Mouse (Mus musculus) embryonic facial prominence, embryonic 12.5 days (tissue): Measurements from ENCODE around the gene Ralgps1. TPM values are rescaled to one million over a fixed set of nuclear protein-coding genes. Genes with fewer than 3 reads are reported as not detected.
"Not testable (repeated sequence)": the region's sequence is repeated elsewhere in the genome, so short reads cannot be mapped to it uniquely, and the experiment has no call there.

Experiments
- ATAC-seq: fragments of 200-750 bp; cut with Nextera tagmentation; 2 replicates; pipeline ENCODE4 v1.8.0; 2017; ENCODE audit not compliant: insufficient number of reproducible peaks, insufficient read depth, low FRiP score, low TSS enrichment
- H3K27ac ChIP-seq: fragments of 300-500 bp; sonication (generic); 2 replicates; pipeline ENCODE4 v1.5.1; 2016; ENCODE audit warnings: mild to moderate bottlenecking
- H3K27me3 ChIP-seq: fragments of 300-500 bp; sonication (generic); 2 replicates; pipeline ENCODE4 v1.6.1; 2016; ENCODE audit warnings: mild to moderate bottlenecking, moderate library complexity
- H3K36me3 ChIP-seq: fragments of 300-500 bp; sonication (generic); 2 replicates; pipeline ENCODE4 v1.6.1; 2016; ENCODE audit warnings: mild to moderate bottlenecking
- H3K4me1 ChIP-seq: fragments of 300-500 bp; sonication (generic); 2 replicates; pipeline ENCODE4 v1.6.1; 2016
- H3K4me2 ChIP-seq: fragments of 300-500 bp; sonication (generic); replicated peaks from 2 replicates; pipeline ENCODE4 v1.6.1; 2016; ENCODE audit warnings: mild to moderate bottlenecking, moderate library complexity
- H3K4me3 ChIP-seq: fragments of 300-500 bp; sonication (generic); 2 replicates; pipeline ENCODE4 v1.5.1; 2016; ENCODE audit warnings: mild to moderate bottlenecking
- H3K9ac ChIP-seq: fragments of 300-500 bp; sonication (generic); 2 replicates; pipeline ENCODE4 v1.6.1; 2016; ENCODE audit warnings: mild to moderate bottlenecking, moderate library complexity
- H3K9me3 ChIP-seq: fragments of 300-500 bp; sonication (generic); 2 replicates; pipeline ENCODE4 v1.6.1; 2016; ENCODE audit warnings: mild to moderate bottlenecking, moderate library complexity
- WGBS: fragments of 180-500 bp; shearing (Covaris S2); methylation state at CpG from one replicate; pipeline ENCODE4 v1.1.7; 2016; 5-methylcytosine and 5-hydroxymethylcytosine counted together
- polyA plus RNA-seq: library from polyadenylated mRNA; unstranded; fragments of >200 nt; fragmentation: Nextera tagmentation; extraction: Ambion mirVana; gene quantifications from 2 replicates; pipeline ENCODE4 v1.2.1, GENCODE M21; 2016

Ralgps1 gene
- polyA plus RNA-seq, 1 experiment from 2014 or later: 4.8 TPM

DNA sequence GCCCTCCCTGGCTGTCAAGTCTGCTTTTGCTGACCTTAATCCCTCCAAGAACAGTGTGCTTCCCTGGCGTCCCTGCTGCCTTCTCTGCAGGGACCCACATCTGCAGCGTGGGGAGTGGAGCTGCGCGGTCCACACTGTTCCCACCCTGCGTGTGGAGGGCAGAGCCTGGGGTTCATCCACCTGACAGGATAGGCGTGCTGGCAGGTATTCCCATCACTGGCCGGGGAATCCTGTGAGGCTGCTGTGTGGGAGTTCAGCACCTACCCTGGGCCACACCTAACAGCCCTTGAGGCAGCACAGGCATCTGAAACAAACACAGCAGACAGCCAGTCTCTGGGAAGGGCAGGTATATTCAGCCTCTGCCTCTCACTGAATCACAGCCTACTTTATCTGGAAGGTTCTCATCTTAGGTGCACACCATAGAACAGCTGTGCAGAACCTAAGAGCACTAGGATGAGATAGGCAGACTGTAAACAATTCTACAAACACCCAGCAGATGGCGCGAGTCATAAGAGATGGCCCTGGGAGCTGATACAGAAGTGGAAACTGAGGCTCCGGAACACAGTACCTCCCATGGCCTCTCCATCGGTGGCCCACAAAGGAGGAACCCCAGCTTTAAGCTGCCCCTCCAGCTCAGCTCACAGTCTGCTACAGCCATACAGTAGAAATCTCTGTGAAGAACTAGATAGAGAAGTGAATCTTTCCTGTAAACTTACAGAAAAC is 152.2 kb downstream of the Ralgps1 start:
- 68% methylated on average over 11 of the region's 11 CpGs for WGBS
- H3K4me3 ChIP-seq: no peak overlapping the region
- no peaks in the 10 kb centered on the region for H3K27me3 ChIP-seq
- H3K9ac ChIP-seq: no peak overlapping the region
- H3K4me2 ChIP-seq: peak overlapping the region; percentile 1; the same call in 1 of the 2 replicates
- H3K4me1 ChIP-seq: peaks cover 55% of the 10 kb centered on the region
- H3K36me3 ChIP-seq: peaks cover 8% of the 10 kb centered on the region; the same call in 1 of the 2 replicates
- no peaks in the 10 kb centered on the region for H3K9me3 ChIP-seq
- no peak for ATAC-seq
- H3K27ac ChIP-seq: no peak overlapping the region

GRCm38 (mm10) chr2:33217425-33217794 is 153.9 kb downstream of the Ralgps1 start:
- Histone ChIP-seq H3K4me3 (peak overlapping the region; percentile 67), H3K27ac (no peak overlapping the region), H3K4me1 (peaks cover 47% of the 10 kb centered on the region), H3K4me2 (peak overlapping the region; percentile 91), H3K9me3 (no peaks in the 10 kb centered on the region), H3K9ac (peak overlapping the region; percentile 80), H3K36me3 (peaks cover 3% of the 10 kb centered on the region; the same call in 1 of the 2 replicates), H3K27me3 (no peaks in the 10 kb centered on the region)
- ATAC-seq: no peak
- 45% methylated on average over 3 of the region's 3 CpGs for WGBS

DNA sequence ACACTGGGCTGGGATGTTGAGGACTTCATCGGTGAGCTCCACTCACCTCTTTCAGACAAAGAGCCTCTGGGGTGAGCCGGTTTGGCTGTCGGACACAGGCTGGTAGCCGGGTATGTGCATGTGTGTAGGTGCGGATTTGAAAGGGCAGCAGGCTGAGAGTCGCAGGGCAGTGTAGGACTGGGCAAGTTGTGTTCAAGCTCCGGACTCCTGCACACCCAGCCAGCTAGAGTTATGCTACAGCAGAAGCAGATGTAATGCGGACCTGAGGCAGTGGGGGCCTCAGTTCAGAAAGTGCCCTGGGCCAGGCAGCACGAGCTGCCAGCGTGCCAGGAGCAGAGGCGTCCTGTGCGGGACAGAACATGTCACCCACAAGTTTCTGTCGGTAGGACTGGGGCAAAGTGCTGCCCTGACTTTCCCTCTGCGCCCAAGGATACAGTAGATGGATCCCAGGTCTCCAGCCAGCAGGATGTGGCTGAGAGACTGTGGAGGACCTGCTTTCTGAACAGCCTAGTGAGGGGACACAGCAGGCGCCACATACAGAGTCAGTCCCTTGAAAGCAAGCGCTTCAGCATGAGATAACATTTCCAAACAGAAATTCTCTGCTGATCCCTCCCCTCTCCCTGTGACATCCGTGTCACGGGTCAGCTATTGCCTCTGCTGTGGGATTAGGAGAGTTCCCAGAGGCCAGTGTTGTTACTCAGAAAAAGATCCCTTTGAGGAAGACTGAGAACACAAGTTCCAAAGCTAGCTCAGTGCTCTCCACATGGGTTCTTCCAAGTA is 154.5 kb downstream of the Ralgps1 start:
- no peaks in the 10 kb centered on the region for H3K27me3 ChIP-seq
- no peak for ATAC-seq
- H3K9me3 ChIP-seq: no peaks in the 10 kb centered on the region
- peak overlapping the region; percentile 80 for H3K9ac ChIP-seq
- peak overlapping the region; percentile 91 for H3K4me2 ChIP-seq
- peaks cover 47% of the 10 kb centered on the region for H3K4me1 ChIP-seq
- H3K36me3 ChIP-seq: peaks cover 2% of the 10 kb centered on the region; the same call in 1 of the 2 replicates
- H3K27ac ChIP-seq: peak overlapping the region; percentile 93
- WGBS: 8% methylated on average over 18 of the region's 18 CpGs
- peak overlapping the region; percentile 67 for H3K4me3 ChIP-seq

DNA sequence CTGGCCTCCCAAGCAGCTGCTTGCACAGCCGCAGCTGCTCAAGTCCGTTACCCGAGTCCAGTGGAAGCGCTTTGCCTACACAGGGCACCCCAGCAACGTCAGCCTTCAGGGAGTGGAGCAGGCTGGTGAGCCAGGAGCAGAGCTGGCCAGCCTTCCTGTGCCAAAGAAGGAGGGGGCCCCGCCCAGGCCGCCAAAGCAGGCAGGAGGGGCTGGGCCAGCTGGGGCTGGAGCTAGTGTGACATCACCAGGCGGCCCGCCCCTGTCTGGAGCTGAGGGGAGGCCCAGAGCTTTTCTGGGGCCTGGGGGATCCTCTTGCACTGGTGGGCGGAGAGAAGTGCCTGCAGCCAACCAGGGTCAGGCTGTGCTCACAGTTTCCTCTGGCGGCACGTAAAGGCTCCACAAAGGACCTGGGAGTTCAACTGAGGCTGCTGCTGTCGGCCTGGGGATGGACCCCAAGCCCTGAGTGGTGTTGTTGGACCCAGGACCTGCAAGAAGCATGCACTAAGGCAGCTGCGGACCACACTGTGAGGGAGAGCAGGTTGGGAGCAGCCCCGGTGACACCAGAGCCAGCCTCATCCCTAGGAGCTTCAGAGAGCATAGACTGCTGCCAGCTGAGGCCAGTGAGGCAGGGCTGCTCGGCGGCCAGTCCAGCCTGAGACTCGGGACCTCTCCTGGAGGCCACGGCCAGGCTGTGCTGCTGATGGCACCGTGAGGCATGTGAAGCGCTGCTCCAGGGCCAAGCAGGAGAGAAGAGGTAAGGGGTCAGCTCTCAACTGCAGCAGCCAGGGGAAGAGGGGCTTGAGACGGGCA is 155.4 kb downstream of the Ralgps1 start, which contains the start of gene Angptl2:
Angptl2 (plus strand) TSS at position 370 of the 810 bp plus-strand sequence.
- H3K9me3 ChIP-seq: no peaks in the 10 kb centered on the region
- peak; percentile 95 for ATAC-seq
- peak within 1 kb of the TSS; percentile 67 for H3K4me3 ChIP-seq
- peak within 1 kb of the TSS; percentile 80 for H3K9ac ChIP-seq
- no peaks in the 10 kb centered on the region for H3K27me3 ChIP-seq
- peaks cover 47% of the 10 kb centered on the region for H3K4me1 ChIP-seq
- under 1% methylated on average over 22 of the region's 22 CpGs for WGBS
- H3K4me2 ChIP-seq: peak within 1 kb of the TSS; percentile 91
- no peaks in the 10 kb centered on the region for H3K36me3 ChIP-seq
- peak within 1 kb of the TSS; percentile 93 for H3K27ac ChIP-seq

- no peak for ATAC-seq
These were observed 156.0 kb downstream of the Ralgps1 start for GRCm38 (mm10) chr2:33215177-33215699.

GRCm38 (mm10) chr2:33211263-33211662 is 160.0 kb downstream of the Ralgps1 start:
- not testable (repeated sequence) for H3K27me3 ChIP-seq, H3K27ac ChIP-seq, H3K4me3 ChIP-seq, ATAC-seq, H3K36me3 ChIP-seq, H3K9ac ChIP-seq, H3K4me1 ChIP-seq, H3K9me3 ChIP-seq, H3K4me2 ChIP-seq
- 82% methylated on average over 11 of the region's 11 CpGs for whole genome bisulfite sequencing

More at GRCm38 (mm10) chr2:33215177-33215699, 156.0 kb downstream of the Ralgps1 start:
- no peaks in the 10 kb centered on the region for H3K27me3 ChIP-seq
- H3K9me3 ChIP-seq: no peaks in the 10 kb centered on the region
- H3K27ac ChIP-seq: peak overlapping the region; percentile 93
- H3K9ac ChIP-seq: peak overlapping the region; percentile 43; the same call in 1 of the 2 replicates
- H3K4me2 ChIP-seq: peak overlapping the region; percentile 91
- H3K4me1 ChIP-seq: peaks cover 40% of the 10 kb centered on the region
- H3K4me3 ChIP-seq: peak overlapping the region; percentile 67
- no peaks in the 10 kb centered on the region for H3K36me3 ChIP-seq
- 53% methylated on average over 5 of the region's 5 CpGs for WGBS

DNA sequence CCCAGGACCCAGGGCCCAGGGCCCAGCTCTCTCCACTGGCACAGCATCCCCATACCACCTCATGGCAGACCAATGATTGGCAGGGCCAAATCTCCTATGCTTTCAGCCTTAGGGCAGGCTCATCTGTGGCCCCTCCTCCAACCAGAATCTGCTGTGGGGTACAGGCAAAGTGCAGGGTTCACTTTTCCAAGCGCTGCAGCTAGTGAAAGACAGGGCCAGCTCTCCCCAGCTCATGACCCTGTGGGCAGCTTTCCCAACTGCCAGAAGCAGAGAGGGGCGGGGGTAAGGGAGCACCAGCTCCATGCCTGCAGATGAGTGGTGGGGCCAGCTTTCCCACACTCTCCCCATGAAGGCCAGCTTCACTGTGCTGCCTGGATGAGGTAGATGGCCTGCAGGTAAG is 160.4 kb downstream of the Ralgps1 start:
- no peaks in the 10 kb centered on the region for H3K9me3 ChIP-seq
- H3K27me3 ChIP-seq: no peaks in the 10 kb centered on the region
- 72% methylated on average over 2 of the region's 2 CpGs for WGBS
- no peak overlapping the region for H3K4me3 ChIP-seq
- no peak overlapping the region for H3K27ac ChIP-seq
- no peaks in the 10 kb centered on the region for H3K36me3 ChIP-seq
- H3K4me1 ChIP-seq: peaks cover 11% of the 10 kb centered on the region
- no peak for ATAC-seq
- no peak overlapping the region for H3K4me2 ChIP-seq
- no peak overlapping the region for H3K9ac ChIP-seq

GRCm38 (mm10) chr2:33208134-33208533 is 163.2 kb downstream of the Ralgps1 start:
- H3K27ac ChIP-seq: no peak overlapping the region
- H3K9me3 ChIP-seq: no peaks in the 10 kb centered on the region
- H3K4me3 ChIP-seq: no peak overlapping the region
- WGBS: 84% methylated on average over 5 of the region's 5 CpGs
- no peak overlapping the region for H3K4me2 ChIP-seq
- no peak for ATAC-seq
- H3K36me3 ChIP-seq: no peaks in the 10 kb centered on the region
- peaks cover 9% of the 10 kb centered on the region for H3K4me1 ChIP-seq
- H3K27me3 ChIP-seq: no peaks in the 10 kb centered on the region
- no peak overlapping the region for H3K9ac ChIP-seq

GRCm38 (mm10) chr2:33207069-33207468 is 164.2 kb downstream of the Ralgps1 start:
- no peak overlapping the region for H3K4me3 ChIP-seq
- no peaks in the 10 kb centered on the region for H3K27me3 ChIP-seq
- no peak overlapping the region for H3K4me2 ChIP-seq
- H3K9me3 ChIP-seq: no peaks in the 10 kb centered on the region
- H3K4me1 ChIP-seq: peaks cover 10% of the 10 kb centered on the region
- ATAC-seq: no peak
- no peak overlapping the region for H3K27ac ChIP-seq
- WGBS: 42% methylated on average over 4 of the region's 4 CpGs
- H3K9ac ChIP-seq: no peak overlapping the region
- no peaks in the 10 kb centered on the region for H3K36me3 ChIP-seq

GRCm38 (mm10) chr2:33205939-33206525 is 165.3 kb downstream of the Ralgps1 start:
- no peak overlapping the region for H3K27ac ChIP-seq
- H3K9ac ChIP-seq: no peak overlapping the region
- no peaks in the 10 kb centered on the region for H3K36me3 ChIP-seq
- no peaks in the 10 kb centered on the region for H3K27me3 ChIP-seq
- H3K4me2 ChIP-seq: no peak overlapping the region
- no peak for ATAC-seq
- peaks cover 10% of the 10 kb centered on the region for H3K4me1 ChIP-seq
- H3K9me3 ChIP-seq: no peaks in the 10 kb centered on the region
- 48% methylated on average over 14 of the region's 14 CpGs for WGBS
- no peak overlapping the region for H3K4me3 ChIP-seq

- H3K4me2 ChIP-seq: no peak overlapping the region
- no peaks in the 10 kb centered on the region for H3K27me3 ChIP-seq
- H3K27ac ChIP-seq: no peak overlapping the region
- no peak overlapping the region for H3K9ac ChIP-seq
- H3K36me3 ChIP-seq: no peaks in the 10 kb centered on the region
- H3K4me3 ChIP-seq: no peak overlapping the region
- no peak for ATAC-seq
- peaks cover 15% of the 10 kb centered on the region for H3K4me1 ChIP-seq
- no peaks in the 10 kb centered on the region for H3K9me3 ChIP-seq
- WGBS: 85% methylated on average over 5 of the region's 5 CpGs
These were observed 166.3 kb downstream of the Ralgps1 start for GRCm38 (mm10) chr2:33204980-33205379.
